Mouse (Mus musculus) erythroblast, embryonic 14.5 days (primary cell): ENCODE results near the gene Zfp953.
"Not testable (repeated sequence)": the region's sequence is repeated elsewhere in the genome, so short reads cannot be mapped to it uniquely, and the experiment has no call there.

Experiments
- GATA1 ChIP-seq: IDR thresholded peaks from 2 replicates; pipeline ENCODE4 v1.6.1; 2012; ENCODE audit warnings: low read length, inconsistent platforms, mixed read lengths
- TAL1 ChIP-seq: IDR thresholded peaks from 3 replicates; pipeline ENCODE4 v1.6.1; 2012; ENCODE audit warnings: low read length, inconsistent platforms, mixed read lengths

GRCm38 (mm10) chr13:67399183-67399903 is 38.9 kb upstream of the Zfp953 start, which contains the start of gene Zfp429:
- not testable (repeated sequence) for TF ChIP-seq TAL1, GATA1
